Mouse (Mus musculus) cerebellum, adult (tissue): ENCODE measurements around the gene Trap1.
A peak's percentile ranks its signal among the peaks of the same experiment; 100 is the strongest.
"Not testable (repeated sequence)": the region's sequence is repeated elsewhere in the genome, so short reads cannot be mapped to it uniquely, and the experiment has no call there.

Source experiments
- ATAC-seq: cut with Nextera tagmentation; 2 replicates; pipeline ENCODE4 v1.9.2; 2017; ENCODE audit warnings: mild to moderate bottlenecking, moderate library complexity, mixed read lengths; ENCODE audit not compliant: insufficient number of reproducible peaks, low FRiP score, low TSS enrichment

Trap1 gene

GRCm38 (mm10) chr16:4077384-4078061 lies at the start of gene Trap1:
Gene Trap1, minus strand, starts transcription at chr16:4077827.
- ATAC-seq, result peak; percentile 90

- ATAC-seq, result no peak
These were observed 39.4 kb upstream of the Trap1 start for GRCm38 (mm10) chr16:4117072-4117471.

DNA sequence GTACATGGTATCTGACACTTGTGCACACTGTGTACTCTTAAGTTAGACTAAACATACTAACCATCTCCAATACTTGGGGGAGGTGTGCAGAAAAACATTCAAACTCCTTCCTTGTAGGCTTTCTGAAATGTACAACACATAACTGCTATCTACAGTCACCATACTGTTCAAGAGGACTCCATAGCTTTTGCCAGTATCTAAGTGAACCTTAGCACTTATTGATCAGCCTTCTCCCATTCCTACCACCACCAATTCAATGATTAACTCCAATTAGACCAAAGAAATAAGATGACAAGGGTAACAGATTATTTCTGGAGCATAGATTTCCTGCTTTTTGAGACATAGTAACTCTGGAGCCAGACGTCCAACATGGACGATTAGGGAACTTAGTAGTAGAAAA lies 22.7 kb upstream of the Trap1 start:
- no peak for ATAC-seq

- ATAC-seq, result no peak
These were observed 19.9 kb upstream of the Trap1 start for GRCm38 (mm10) chr16:4097521-4097920.

GRCm38 (mm10) chr16:4096898-4097297 lies 19.3 kb upstream of the Trap1 start:
- no peak for ATAC-seq

GRCm38 (mm10) chr16:4096141-4096540 lies 18.5 kb upstream of the Trap1 start:
- no peak for ATAC-seq

GRCm38 (mm10) chr16:4087214-4087913 lies 9.7 kb upstream of the Trap1 start:
- ATAC-seq, result no peak

GRCm38 (mm10) chr16:4085851-4086387 lies 8.3 kb upstream of the Trap1 start:
- ATAC-seq, result no peak

GRCm38 (mm10) chr16:4085051-4085450 lies 7.4 kb upstream of the Trap1 start:
- no peak for ATAC-seq

- not testable (repeated sequence) for ATAC-seq
These were observed 2.8 kb upstream of the Trap1 start for GRCm38 (mm10) chr16:4080419-4080818.

DNA sequence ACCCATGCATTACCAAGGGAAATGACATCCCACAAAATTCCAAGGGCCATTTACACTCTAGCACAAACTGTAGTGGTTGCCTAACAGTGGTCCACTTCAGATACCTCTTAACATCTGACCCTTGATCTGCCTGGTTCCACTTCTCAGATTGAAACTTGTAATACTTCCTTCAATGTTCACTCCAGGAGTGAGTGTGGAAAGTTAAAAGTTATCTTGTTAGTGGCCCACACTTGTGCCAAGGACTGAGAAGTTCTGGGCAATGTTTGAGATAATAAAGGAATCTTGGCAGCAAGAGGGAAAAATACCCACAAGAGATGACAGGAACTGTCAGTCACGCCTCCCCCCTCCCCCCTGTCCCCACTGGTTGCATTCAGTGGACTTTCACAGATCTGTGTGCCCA lies 2.0 kb upstream of the Trap1 start:
- no peak for ATAC-seq

DNA sequence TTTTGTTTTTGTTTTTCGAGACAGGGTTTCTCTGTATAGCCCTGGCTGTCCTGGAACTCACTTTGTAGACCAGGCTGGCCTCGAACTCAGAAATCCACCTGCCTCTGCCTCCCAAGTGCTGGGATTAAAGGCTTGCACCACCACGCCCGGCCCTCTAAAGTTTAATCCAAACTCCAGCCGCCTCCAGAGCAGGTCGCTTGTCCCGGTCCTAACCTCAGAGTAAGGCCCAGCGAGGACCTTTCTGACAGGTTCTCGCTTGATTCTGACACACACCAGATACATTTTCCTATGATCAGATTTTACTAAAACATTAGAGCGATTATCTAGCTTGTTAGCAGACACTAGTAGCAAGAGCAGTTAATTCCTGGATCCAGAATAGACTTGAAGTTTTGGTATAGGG lies 675 bp upstream of the Trap1 start:
- not testable (repeated sequence) for ATAC-seq

- no peak for ATAC-seq
These were observed 2.8 kb downstream of the Trap1 start for GRCm38 (mm10) chr16:4074836-4075235.

DNA sequence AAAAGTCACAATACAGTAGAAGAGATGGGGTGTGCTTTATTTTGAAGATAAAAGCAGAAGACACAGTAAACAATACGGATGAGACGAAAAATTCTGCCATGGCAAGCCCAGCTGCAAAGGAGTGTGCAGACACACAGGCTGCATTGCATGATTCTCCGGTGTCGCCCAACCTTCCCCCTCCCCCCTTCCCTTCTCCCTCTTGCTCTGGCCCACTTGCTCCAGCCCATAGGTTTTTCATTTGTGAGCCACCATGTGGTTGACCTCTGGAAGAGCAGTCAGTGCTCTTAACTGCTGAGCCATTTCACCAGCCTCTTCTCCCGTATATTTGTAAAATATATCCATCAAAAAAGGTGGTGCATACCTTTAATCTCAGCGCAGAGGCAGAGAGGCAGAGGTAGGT lies 3.3 kb downstream of the Trap1 start:
- ATAC-seq, result no peak

DNA sequence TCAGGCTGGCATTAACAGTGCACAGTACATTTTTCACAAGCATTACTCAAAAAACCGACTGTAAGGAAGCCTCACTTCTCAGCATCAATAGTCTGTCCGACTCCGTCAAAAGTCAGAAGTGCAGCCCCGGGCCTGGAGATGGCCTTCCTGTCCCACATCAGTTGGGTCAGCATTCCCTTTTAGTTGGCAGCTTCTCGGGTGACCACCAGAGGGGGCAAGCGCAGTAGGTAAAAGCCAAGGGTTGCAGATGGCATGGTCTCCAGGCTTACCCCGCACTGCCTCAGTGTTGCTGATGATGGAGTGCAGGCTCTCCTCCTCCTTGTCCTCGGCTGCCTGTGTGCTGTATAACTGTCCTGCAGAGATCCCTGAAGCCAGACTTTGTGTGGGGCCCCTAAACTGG lies 9.0 kb downstream of the Trap1 start:
- ATAC-seq, result no peak

- ATAC-seq, result no peak
These were observed 12.7 kb downstream of the Trap1 start for GRCm38 (mm10) chr16:4064945-4065344.

DNA sequence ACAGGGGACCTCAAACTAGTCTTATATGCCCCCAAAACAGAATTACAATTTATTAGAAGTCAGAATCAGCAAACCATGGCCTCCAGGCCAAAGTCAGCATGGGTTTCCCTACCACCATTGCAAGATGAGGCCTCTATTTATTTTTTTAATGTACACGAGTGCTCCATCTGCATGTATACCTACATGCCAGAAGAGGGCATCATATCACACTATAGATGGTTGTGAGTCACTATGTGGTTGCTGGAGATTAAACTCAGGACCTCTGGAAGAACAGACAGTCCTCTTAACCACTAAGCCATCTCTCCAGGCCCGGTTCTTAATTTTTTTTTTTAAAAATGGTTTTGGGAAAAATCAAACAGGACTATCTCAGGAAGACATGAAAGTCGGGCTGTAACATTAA lies 23.8 kb downstream of the Trap1 start:
- ATAC-seq, result no peak

DNA sequence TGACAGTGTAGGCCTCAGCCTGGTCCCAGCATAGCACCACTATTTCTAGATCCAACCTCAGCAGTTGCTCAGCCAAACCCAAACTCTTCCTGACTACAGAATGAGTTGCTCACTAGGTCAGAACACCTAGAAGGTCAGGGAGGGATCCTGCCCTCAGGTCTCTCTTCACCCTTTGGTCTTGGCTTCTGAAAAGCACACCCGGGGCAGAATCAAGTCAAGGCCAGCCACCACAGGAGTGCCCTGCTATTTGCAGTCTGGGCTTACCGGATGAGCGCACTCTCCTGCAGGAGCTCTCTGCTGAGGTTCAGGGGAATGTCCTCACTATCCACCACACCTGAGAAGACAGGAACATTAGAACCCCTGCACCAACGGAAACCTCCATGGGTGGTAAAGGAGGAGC lies 25.0 kb downstream of the Trap1 start:
- ATAC-seq, result no peak

GRCm38 (mm10) chr16:4045524-4045923 lies 32.1 kb downstream of the Trap1 start:
- ATAC-seq, result no peak

GRCm38 (mm10) chr16:4044093-4044492 lies 33.5 kb downstream of the Trap1 start:
- no peak for ATAC-seq

DNA sequence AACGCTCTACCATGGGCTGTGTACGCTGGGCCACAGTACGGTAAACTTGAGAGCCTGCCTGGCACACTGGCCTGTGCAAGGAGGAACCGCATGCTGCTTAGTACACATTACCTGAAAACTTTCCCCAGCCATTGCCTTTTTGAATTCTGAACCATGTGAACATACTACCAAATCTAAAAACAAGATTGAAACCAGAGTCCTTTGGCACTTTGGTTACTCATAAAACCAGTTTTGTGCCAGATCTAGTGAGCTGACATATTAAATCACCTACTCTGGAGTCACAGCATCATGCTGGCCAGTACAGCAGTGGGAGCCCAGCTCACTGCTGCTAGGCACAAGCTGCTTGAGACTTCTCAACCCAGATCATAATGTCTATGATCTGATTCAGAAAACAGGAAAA lies 36.0 kb downstream of the Trap1 start:
- no peak for ATAC-seq

GRCm38 (mm10) chr16:4040206-4040605 lies 37.4 kb downstream of the Trap1 start:
- no peak for ATAC-seq
